Mouse (Mus musculus) forebrain, postnatal 0 days (tissue): ENCODE data around the gene Pigx. TPM values are rescaled to one million over a fixed set of nuclear protein-coding genes. Genes with fewer than 3 reads are reported as not detected.
A peak's percentile ranks its signal among the peaks of the same experiment; 100 is the strongest.

Source experiments
- ATAC-seq: fragments of 200-750 bp; cut with Nextera tagmentation; 2 replicates; pipeline ENCODE4 v1.8.0; 2017; ENCODE audit warnings: mild to moderate bottlenecking, moderate library complexity
- DNase-seq: peaks from one replicate; pipeline ENCODE4 v3.0.0-alpha.2; 2015
- H3K27ac ChIP-seq: fragments of 300-500 bp; sonication (generic); 2 replicates; pipeline ENCODE4 v1.5.1; 2014; ENCODE audit warnings: low read depth, mild to moderate bottlenecking, antibody characterized with exemption, low read length, moderate library complexity, mixed read lengths
- H3K27me3 ChIP-seq: fragments of 300-500 bp; sonication (generic); 2 replicates; pipeline ENCODE4 v1.6.1; 2014; ENCODE audit warnings: mild to moderate bottlenecking, low read length, mixed read lengths; ENCODE audit not compliant: insufficient read depth
- H3K36me3 ChIP-seq: fragments of 300-500 bp; sonication (generic); 2 replicates; pipeline ENCODE4 v1.6.1; 2014; ENCODE audit warnings: mild to moderate bottlenecking, moderate library complexity; ENCODE audit not compliant: insufficient read depth
- H3K4me1 ChIP-seq: fragments of 300-500 bp; sonication (generic); 2 replicates; pipeline ENCODE4 v1.6.1; 2014; ENCODE audit warnings: antibody characterized with exemption; ENCODE audit not compliant: insufficient read depth
- H3K4me2 ChIP-seq: fragments of 300-500 bp; sonication (generic); 2 replicates; pipeline ENCODE4 v1.6.1; 2014; ENCODE audit warnings: low read depth, mild to moderate bottlenecking, moderate library complexity
- H3K4me3 ChIP-seq: fragments of 300-500 bp; sonication (generic); 2 replicates; pipeline ENCODE4 v1.5.1; 2014; ENCODE audit warnings: low read depth, low read length, mixed read lengths
- H3K9ac ChIP-seq: fragments of 300-500 bp; sonication (generic); 2 replicates; pipeline ENCODE4 v1.6.1; 2014; ENCODE audit warnings: mild to moderate bottlenecking
- H3K9me3 ChIP-seq: fragments of 300-500 bp; sonication (generic); 2 replicates; pipeline ENCODE4 v1.6.1; 2016; ENCODE audit warnings: low read length
- CTCF ChIP-seq: sonication (generic); IDR thresholded peaks from 2 replicates; pipeline ENCODE4 v1.5.1; 2016; ENCODE audit warnings: antibody characterized with exemption, control low read depth, low read depth
- WGBS: fragments of 180-500 bp; shearing (Covaris S2); extraction: QIAGEN DNeasy Blood & Tissue Kit; methylation state at CpG from one replicate; pipeline ENCODE4 v1.1.7; 2014; 5-methylcytosine and 5-hydroxymethylcytosine counted together
- polyA plus RNA-seq: library from polyadenylated mRNA; unstranded; fragments of >200 nt; fragmentation: Nextera tagmentation; extraction: Ambion mirVana; gene quantifications from 2 replicates; pipeline ENCODE4 v1.2.1, GENCODE M21; 2015
- total RNA-seq: library from RNA; depleted of rRNA; stranded (reverse); fragments of >200 nt; gene quantifications from 2 replicates; pipeline ENCODE4 v1.2.3, GENCODE M21; 2014; rRNA removed

Pigx gene
- total and polyA plus RNA-seq, 2 experiments from 2014 or later: 71.7 to 113 TPM

DNA sequence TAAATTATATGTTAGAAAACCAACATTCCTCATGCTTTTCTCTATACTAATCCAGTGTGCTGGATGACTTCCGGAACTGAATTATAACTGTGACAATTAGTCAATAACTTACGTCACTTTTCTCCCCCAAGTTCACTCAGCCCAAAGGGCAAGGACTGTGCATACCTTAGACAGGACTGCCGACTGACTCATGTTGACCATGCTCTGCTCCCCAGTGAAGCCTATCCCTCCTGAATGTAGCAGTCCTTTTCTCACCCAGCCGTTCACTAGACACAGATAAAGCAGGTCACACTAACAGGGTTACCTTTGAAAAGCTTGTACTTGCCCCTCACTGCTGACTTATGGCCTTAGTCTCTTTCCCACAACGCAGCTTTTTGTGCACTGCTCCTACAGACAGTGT is 40.7 kb downstream of the Pigx start:
- TF ChIP-seq CTCF: no peak
- H3K36me3 ChIP-seq: no peaks in the 10 kb centered on the region
- 86% methylated on average over 5 of the region's 5 CpGs for WGBS
- H3K9me3 ChIP-seq: no peaks in the 10 kb centered on the region
- H3K4me1 ChIP-seq: no peaks in the 10 kb centered on the region
- DNase-seq: no peak
- no peak overlapping the region for H3K4me3 ChIP-seq
- H3K27ac ChIP-seq: no peak overlapping the region
- no peak for ATAC-seq
- no peaks in the 10 kb centered on the region for H3K27me3 ChIP-seq
- no peak overlapping the region for H3K9ac ChIP-seq
- H3K4me2 ChIP-seq: no peak overlapping the region

- Histone ChIP-seq H3K4me2 (no peak overlapping the region), H3K36me3 (peaks cover 64% of the 10 kb centered on the region), H3K4me3 (no peak overlapping the region), H3K27me3 (no peaks in the 10 kb centered on the region), H3K9me3 (no peaks in the 10 kb centered on the region), H3K4me1 (no peaks in the 10 kb centered on the region), H3K9ac (no peak overlapping the region), H3K27ac (no peak overlapping the region)
- 95% methylated on average over 4 of the region's 4 CpGs for WGBS
- TF ChIP-seq CTCF: peak; percentile 39
- DNase-seq (no peak), ATAC-seq (no peak)
Measured at GRCm38 (mm10) chr16:32042367-32042766, 57.2 kb downstream of the Pigx start.

Other genes starting within 250 kb of the Pigx start
- gene Meltf, start 220.9 kb downstream of the Pigx start, total RNA-seq: 0.54 and 0.67 TPM in 2 replicates
- 0.23 and 0.36 TPM in 2 replicates for gene Meltf, start 220.9 kb downstream of the Pigx start, polyA plus RNA-seq
- gene Pigz, start 165.9 kb downstream of the Pigx start, total RNA-seq: 1.4 and 4.1 TPM in 2 replicates
- gene Pigz, start 165.9 kb downstream of the Pigx start, polyA plus RNA-seq: 2.9 TPM in 2 replicates
- gene 0610012G03Rik, start 151.2 kb downstream of the Pigx start, total RNA-seq: 81.0 and 95.7 TPM in 2 replicates
- 151 and 177 TPM in 2 replicates for gene 0610012G03Rik, start 151.2 kb downstream of the Pigx start, polyA plus RNA-seq
- gene Ncbp2, start 151.2 kb downstream of the Pigx start, total RNA-seq: 29.9 and 39.3 TPM in 2 replicates
- gene Ncbp2, start 151.2 kb downstream of the Pigx start, polyA plus RNA-seq: 66.3 and 67.1 TPM in 2 replicates
- gene Senp5, start 96.5 kb downstream of the Pigx start, total RNA-seq: 27.2 and 29.5 TPM in 2 replicates
- gene Senp5, start 96.5 kb downstream of the Pigx start, polyA plus RNA-seq: 6.9 and 11.0 TPM in 2 replicates
- gene Pak2, start 20.4 kb downstream of the Pigx start, total RNA-seq: 35.9 and 41.1 TPM in 2 replicates
- gene Pak2, start 20.4 kb downstream of the Pigx start, polyA plus RNA-seq: 23.3 and 29.4 TPM in 2 replicates
- 43.6 and 51.5 TPM in 2 replicates for gene Cep19, start 60 bp upstream of the Pigx start, total RNA-seq
- 61.0 and 64.8 TPM in 2 replicates for gene Cep19, start 60 bp upstream of the Pigx start, polyA plus RNA-seq
- gene Nrros, start 65.9 kb upstream of the Pigx start, total RNA-seq: 10.2 and 12.5 TPM in 2 replicates
- gene Nrros, start 65.9 kb upstream of the Pigx start, polyA plus RNA-seq: 6.4 and 7.6 TPM in 2 replicates
- not detected in 2 replicates for gene Bex6, start 80.1 kb upstream of the Pigx start, total RNA-seq
- gene Bex6, start 80.1 kb upstream of the Pigx start, polyA plus RNA-seq: not detected in 2 replicates
- gene Fbxo45, start 147.4 kb upstream of the Pigx start, total RNA-seq: 45.2 and 51.0 TPM in 2 replicates
- 13.5 and 16.7 TPM in 2 replicates for gene Fbxo45, start 147.4 kb upstream of the Pigx start, polyA plus RNA-seq
- gene Wdr53, start 147.5 kb upstream of the Pigx start, total RNA-seq: 18.0 and 21.2 TPM in 2 replicates
- 11.5 and 12.8 TPM in 2 replicates for gene Wdr53, start 147.5 kb upstream of the Pigx start, polyA plus RNA-seq
- gene Smco1, start 171.7 kb upstream of the Pigx start, total RNA-seq: not detected in 2 replicates
- not detected in 2 replicates for gene Smco1, start 171.7 kb upstream of the Pigx start, polyA plus RNA-seq
- 38.6 and 39.1 TPM in 2 replicates for gene Rnf168, start 177.7 kb upstream of the Pigx start, total RNA-seq
- gene Rnf168, start 177.7 kb upstream of the Pigx start, polyA plus RNA-seq: 18.6 and 26.1 TPM in 2 replicates
- gene Ubxn7, start 232.5 kb upstream of the Pigx start, total RNA-seq: 35.9 and 42.5 TPM in 2 replicates
- gene Ubxn7, start 232.5 kb upstream of the Pigx start, polyA plus RNA-seq: 6.6 and 10.5 TPM in 2 replicates